Mouse (Mus musculus) urinary bladder, adult 2 months (tissue): Measurements from ENCODE around the gene Lrfn4. TPM values are rescaled to one million over a fixed set of nuclear protein-coding genes. Genes with fewer than 3 reads are reported as not detected.

Experiments used
- DNase-seq: peaks from one replicate; pipeline ENCODE4 v3.0.0; 2022; ENCODE audit warnings: low spot score
- polyA plus RNA-seq: library from polyadenylated mRNA; depleted of rRNA; stranded (reverse); fragments of >200 nt; gene quantifications from 2 replicates; pipeline ENCODE4 v1.2.3, GENCODE M21; 2012; rRNA removed

Lrfn4 gene
- polyA plus RNA-seq, 1 experiment = 6.7 TPM

GRCm38 (mm10) chr19:4569356-4570236 is 45.9 kb downstream of the Lrfn4 start:
- DNase-seq = no peak

DNA sequence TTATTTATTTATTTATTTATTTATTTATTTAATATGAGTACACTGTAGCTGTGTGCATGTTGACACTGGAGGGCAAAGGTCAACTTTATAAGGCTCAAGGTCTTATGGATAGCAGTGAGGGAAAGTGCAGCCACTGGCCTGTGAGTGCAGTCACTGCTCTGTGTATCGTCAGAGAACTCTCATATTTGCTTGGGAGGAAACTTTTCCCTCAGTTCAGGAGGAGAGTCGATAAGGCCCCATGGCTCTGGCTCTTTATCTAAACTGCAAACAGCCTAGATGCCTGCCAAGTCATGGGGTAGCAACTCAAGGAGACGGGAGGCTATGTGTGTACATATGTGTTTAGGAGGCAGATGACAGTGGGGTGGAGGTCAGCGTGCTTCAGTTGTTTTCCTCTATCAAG is 46.6 kb downstream of the Lrfn4 start:
- no peak for DNase-seq

GRCm38 (mm10) chr19:4567665-4568064 is 47.8 kb downstream of the Lrfn4 start:
- no peak for DNase-seq

DNA sequence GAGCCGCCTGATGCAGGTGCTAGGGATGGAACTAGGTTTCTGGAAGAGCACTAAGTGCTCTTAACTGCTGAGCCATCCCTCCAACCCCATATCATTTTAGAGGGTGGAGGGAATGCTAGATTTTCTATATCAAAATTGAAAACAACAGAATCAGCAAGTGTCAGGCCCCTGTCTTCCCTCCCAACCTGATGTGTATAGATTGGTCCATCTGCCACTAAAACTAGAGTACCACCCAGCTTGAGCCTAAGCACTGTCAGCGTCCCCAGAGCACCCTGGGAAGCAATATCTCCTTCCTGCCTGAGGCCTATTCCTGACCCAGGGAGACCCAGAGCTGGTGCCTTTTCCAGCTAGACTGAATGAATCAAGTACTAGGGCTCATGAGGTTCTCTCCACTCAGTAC is 48.6 kb downstream of the Lrfn4 start:
- no peak for DNase-seq

DNA sequence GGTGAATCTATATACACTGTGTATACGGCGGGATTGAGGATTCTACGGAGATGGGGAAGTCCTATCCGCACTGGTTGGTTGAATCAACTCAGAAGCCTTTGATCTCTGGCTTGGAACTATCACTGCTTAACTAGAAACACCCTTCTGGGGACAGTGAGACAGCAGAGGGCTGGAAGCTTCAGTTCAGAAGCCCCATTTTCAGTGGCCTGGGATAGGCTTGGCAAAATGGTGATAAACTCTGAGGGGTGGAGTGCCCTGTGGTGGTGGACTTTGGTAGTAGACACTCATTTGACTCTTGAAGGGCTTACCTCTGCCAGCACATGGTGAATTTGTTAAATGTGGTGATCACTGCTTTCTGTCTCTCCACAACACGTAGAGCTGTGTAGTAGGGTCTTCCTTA is 49.8 kb downstream of the Lrfn4 start:
- no peak for DNase-seq

Other genes with a start within 250 kb of the Lrfn4 start
- gene Kdm2a, start 217.4 kb downstream of the Lrfn4 start, polyA plus RNA-seq = 63.5 and 67.8 TPM in 2 replicates
- gene Rhod, start 176.2 kb downstream of the Lrfn4 start, polyA plus RNA-seq = 15.0 and 18.7 TPM in 2 replicates
- 0.27 and 0.70 TPM in 2 replicates for gene Syt12, start 138.2 kb downstream of the Lrfn4 start, polyA plus RNA-seq
- 0.25 and 0.66 TPM in 2 replicates for gene 2010003K11Rik, start 117.1 kb downstream of the Lrfn4 start, polyA plus RNA-seq
- 22.0 and 22.3 TPM in 2 replicates for gene Pcx, start 105.2 kb downstream of the Lrfn4 start, polyA plus RNA-seq
- 40.1 and 50.6 TPM in 2 replicates for gene Rce1, start 10.0 kb upstream of the Lrfn4 start, polyA plus RNA-seq
- gene Gm960, start 83.0 kb upstream of the Lrfn4 start, polyA plus RNA-seq = 0.69 and 1.2 TPM in 2 replicates
- gene Sptbn2, start 95.5 kb upstream of the Lrfn4 start, polyA plus RNA-seq = 1.4 and 2.4 TPM in 2 replicates
- gene Rbm4b, start 140.8 kb upstream of the Lrfn4 start, polyA plus RNA-seq = 10.5 and 11.1 TPM in 2 replicates
- 36.9 and 43.3 TPM in 2 replicates for gene Rbm4, start 178.2 kb upstream of the Lrfn4 start, polyA plus RNA-seq
- gene Gm21992, start 195.9 kb upstream of the Lrfn4 start, polyA plus RNA-seq = 12.7 and 17.2 TPM in 2 replicates
- gene Rbm14, start 196.0 kb upstream of the Lrfn4 start, polyA plus RNA-seq = 17.1 and 17.5 TPM in 2 replicates
- gene Ccs, start 223.7 kb upstream of the Lrfn4 start, polyA plus RNA-seq = 64.5 and 75.5 TPM in 2 replicates
- gene Ccdc87, start 223.7 kb upstream of the Lrfn4 start, polyA plus RNA-seq = 0.07 and 0.09 TPM in 2 replicates
- 78.4 and 82.7 TPM in 2 replicates for gene Ctsf, start 239.5 kb upstream of the Lrfn4 start, polyA plus RNA-seq